In the genomic region with DNA sequence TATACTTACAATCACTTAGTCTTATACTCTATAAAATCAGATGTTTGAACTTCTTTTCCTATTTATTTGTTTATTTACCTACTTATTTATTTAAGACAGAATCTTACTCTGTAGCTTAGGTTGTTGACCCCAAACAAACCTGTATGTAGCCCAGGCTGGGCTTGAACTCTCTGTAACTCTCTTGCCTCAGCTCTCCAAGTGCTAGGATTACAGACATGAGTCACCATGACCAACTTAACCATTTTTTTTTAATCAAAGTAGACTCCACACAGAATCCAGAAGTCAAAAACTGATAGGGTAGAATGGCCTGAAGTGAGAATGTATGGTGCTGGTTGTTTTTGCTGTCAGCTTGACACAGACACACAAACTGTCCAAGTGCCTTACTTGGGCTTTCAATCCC, we compare ENCODE assay signal across 43 mouse cellular contexts. TPM values are rescaled to one million over a fixed set of nuclear protein-coding genes. Genes with fewer than 3 reads are reported as not detected.
"Had no signal": no experiment of that assay in that cellular context is flagged by ENCODE, and none has a peak within 500 bp of the region (broad histone marks: within the 10 kb centered on the region; RNA-seq: fewer than 3 reads in every experiment).

No protein-coding gene starts in this region.

- H3K36me3 ChIP-seq: heart, embryonic 12.5 days; heart, embryonic 13.5 days; heart, embryonic 15.5 days; hindbrain, embryonic 10.5 days; hindbrain, embryonic 12.5 days; hindbrain, embryonic 13.5 days; hindbrain, embryonic 15.5 days; intestine, embryonic 15.5 days; kidney, embryonic 15.5 days had no signal

- H3K27ac ChIP-seq: heart, embryonic 13.5 days; heart, embryonic 15.5 days; hindbrain, embryonic 10.5 days; hindbrain, embryonic 12.5 days; hindbrain, embryonic 13.5 days; hindbrain, embryonic 14.5 days; hindbrain, embryonic 15.5 days; hindbrain, postnatal 0 days; intestine, embryonic 15.5 days; kidney, embryonic 15.5 days; kidney, postnatal 0 days; layer of hippocampus, adult 2 months; left cerebral cortex, adult 2 months had no signal

- H3K27me3 ChIP-seq: heart, embryonic 12.5 days; heart, embryonic 13.5 days; heart, embryonic 15.5 days; hindbrain, embryonic 12.5 days; hindbrain, embryonic 13.5 days; hindbrain, embryonic 15.5 days; kidney, embryonic 15.5 days had no signal

- H3K4me1 ChIP-seq: heart, embryonic 12.5 days; heart, embryonic 13.5 days; heart, embryonic 15.5 days; hindbrain, embryonic 10.5 days; hindbrain, embryonic 12.5 days; hindbrain, embryonic 13.5 days; hindbrain, embryonic 15.5 days; intestine, embryonic 15.5 days; kidney, embryonic 15.5 days had no signal

- H3K4me3 ChIP-seq: heart, embryonic 12.5 days; heart, embryonic 13.5 days; heart, embryonic 15.5 days; hindbrain, embryonic 10.5 days; hindbrain, embryonic 12.5 days; hindbrain, embryonic 13.5 days; hindbrain, embryonic 15.5 days; intestine, embryonic 15.5 days; kidney, embryonic 15.5 days; layer of hippocampus, adult 2 months; left cerebral cortex, adult 2 months had no signal

- H3K9me3 ChIP-seq: heart, embryonic 12.5 days; heart, embryonic 13.5 days; heart, embryonic 15.5 days; hindbrain, embryonic 10.5 days; hindbrain, embryonic 12.5 days; hindbrain, embryonic 13.5 days; hindbrain, embryonic 15.5 days; intestine, embryonic 15.5 days; kidney, embryonic 15.5 days had no signal

- H3K9ac ChIP-seq: heart, embryonic 12.5 days; heart, embryonic 13.5 days; heart, embryonic 15.5 days; hindbrain, embryonic 12.5 days; hindbrain, embryonic 13.5 days; hindbrain, embryonic 14.5 days; hindbrain, embryonic 15.5 days; intestine, embryonic 15.5 days; kidney, embryonic 15.5 days had no signal

- DNase-seq: heart, postnatal 10 days; heart, postnatal 14 days; heart, postnatal 36 days; heart, postnatal 4 days; kidney, adult 11 months; kidney, adult 18-20 months; kidney, adult 2 months; kidney, adult 8-10 months; kidney, adult 9 months; kidney, postnatal 10 days; kidney, postnatal 14 days; kidney, postnatal 25 days; kidney, postnatal 36 days; kidney, postnatal 4 days; layer of hippocampus, postnatal 36 days had no signal

RNA-seq across cellular contexts. Expression of gene Slc51b, which starts 7.6 kb away (rescaled TPM):
- total RNA-seq: heart, postnatal 10 days; heart, postnatal 14 days; heart, postnatal 25 days; heart, postnatal 36 days; heart, postnatal 4 days; hematopoietic stem cell, adult 5-6 weeks; hindbrain, postnatal 0 days; layer of hippocampus, adult 18-20 months; layer of hippocampus, adult 2 months; layer of hippocampus, adult 8-10 months; layer of hippocampus, postnatal 10 days; layer of hippocampus, postnatal 14 days; layer of hippocampus, postnatal 25 days; layer of hippocampus, postnatal 36 days; left cerebral cortex, adult 18-20 months; left cerebral cortex, adult 2 months; left cerebral cortex, adult 8-10 months had no signal
- polyA plus RNA-seq: heart, embryonic 12.5 days; heart, embryonic 13.5 days; heart, embryonic 14.5 days; heart, embryonic 15.5 days; heart, postnatal 0 days; hindbrain, embryonic 10.5 days; hindbrain, embryonic 11.5 days; hindbrain, embryonic 12.5 days; hindbrain, embryonic 13.5 days; hindbrain, embryonic 14.5 days; hindbrain, embryonic 15.5 days; hindbrain, embryonic 16.5 days; hindbrain, postnatal 0 days; inflammation-experienced regulatory T-cells, adult 6 months had no signal

RNA-seq across cellular contexts. Expression of gene Kbtbd13, which starts 38.9 kb away (rescaled TPM):
- polyA plus RNA-seq: hindbrain, embryonic 11.5 days; inflammation-experienced regulatory T-cells, adult 6 months had no signal
